Mouse (Mus musculus) Muller cell, postnatal 12 days (primary cell): ENCODE results near the gene Fgd3.

Source experiments
- DNase-seq: peaks from one replicate; pipeline ENCODE4 v3.0.0-alpha.2; 2015; ENCODE audit errors: inconsistent ontology term

The Fgd3 gene

DNA sequence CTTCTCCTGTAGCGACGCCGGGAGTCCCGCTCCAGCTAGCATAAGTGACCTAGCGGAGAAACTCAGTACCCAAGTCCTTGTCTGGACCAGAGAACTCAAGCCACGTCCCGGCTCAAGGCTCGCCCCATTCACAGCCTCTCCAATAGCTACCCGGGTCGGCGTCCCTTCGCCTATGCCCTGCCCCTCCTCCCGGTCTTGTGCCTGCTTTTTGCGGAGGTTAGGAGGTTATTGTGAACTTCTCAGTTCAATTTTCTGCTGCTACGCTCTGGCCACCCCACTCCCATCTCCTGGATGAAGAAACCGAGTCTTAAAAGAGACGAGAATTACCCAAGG lies 103.9 kb downstream of the Fgd3 start:
- DNase-seq = no peak

DNA sequence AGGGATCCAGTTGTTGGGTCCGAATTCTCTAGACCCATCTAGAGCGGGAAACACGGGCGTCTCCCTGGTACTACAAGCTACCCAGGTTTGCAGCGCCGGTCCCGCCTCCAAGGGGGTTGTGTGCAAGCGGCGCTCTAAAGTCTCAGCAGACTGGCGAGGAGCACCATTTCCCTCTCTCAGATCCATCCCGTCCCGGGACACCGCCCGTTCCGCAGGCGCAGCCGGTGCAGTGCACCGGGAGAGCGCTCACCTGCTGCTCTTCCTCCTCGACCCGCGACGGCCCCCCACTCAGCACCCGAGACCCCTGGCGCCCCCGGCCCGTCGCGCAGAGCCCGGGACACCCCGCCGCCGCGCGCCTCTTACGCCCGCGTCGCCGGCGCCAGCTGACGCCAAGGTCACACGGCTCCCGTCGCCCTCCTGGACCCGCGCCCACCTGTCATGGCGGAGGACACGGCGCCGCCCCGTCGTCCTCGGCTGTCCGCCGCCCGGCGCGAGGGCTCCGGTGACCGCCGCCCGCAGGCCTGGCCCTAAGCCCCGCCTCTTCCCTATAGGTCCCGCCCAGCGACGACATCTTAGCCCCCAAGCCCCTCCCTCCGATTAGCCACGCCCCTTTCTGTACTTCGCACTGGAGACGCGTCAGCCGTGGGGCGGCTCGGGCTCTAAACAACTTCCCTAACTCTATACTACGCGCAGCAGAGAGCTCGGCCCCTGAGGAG lies 104.4 kb downstream of the Fgd3 start, which contains the start of gene Card19:
TSS of gene Card19 (minus strand) at position 534 of the 716 bp plus-strand sequence.
- DNase-seq = peak; percentile 95

DNA sequence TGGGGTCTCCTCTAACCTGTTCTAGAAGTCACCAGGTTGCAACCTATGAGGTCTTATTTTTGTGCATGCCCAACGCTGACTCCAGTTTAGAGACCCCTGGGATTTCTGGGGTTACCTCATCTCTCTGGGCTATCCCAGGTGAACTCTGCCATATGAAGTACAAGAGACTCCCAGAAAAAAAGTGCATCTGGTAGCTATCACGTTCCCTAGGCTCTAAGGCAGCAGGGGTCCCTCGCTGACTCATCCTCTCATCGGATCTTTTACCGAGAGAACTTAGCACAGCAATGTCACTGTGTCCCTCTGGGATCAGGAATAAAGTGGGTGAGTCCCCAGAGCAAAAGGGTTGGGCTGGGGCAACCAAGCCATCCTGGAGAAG lies 105.0 kb downstream of the Fgd3 start:
- DNase-seq = no peak

DNA sequence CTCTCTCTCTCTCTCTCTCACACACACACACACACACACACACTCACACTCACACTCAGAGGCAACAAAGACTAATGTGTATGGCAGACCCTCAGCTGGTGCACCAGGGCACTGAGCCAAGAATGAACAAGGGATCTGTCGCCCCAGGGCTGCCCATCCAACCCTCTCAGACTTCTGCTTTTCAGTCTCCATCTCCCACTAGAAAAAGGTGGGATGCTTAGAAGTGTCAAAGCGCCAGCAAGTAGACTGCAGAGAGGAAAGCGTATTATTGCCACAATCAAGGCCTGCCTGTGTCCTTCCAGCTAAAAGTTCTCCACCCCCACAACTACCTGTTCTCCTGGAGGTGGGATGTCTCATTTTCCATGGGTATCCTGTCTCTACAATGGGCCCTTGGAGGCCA lies 105.7 kb downstream of the Fgd3 start:
- DNase-seq = peak; percentile 19

DNA sequence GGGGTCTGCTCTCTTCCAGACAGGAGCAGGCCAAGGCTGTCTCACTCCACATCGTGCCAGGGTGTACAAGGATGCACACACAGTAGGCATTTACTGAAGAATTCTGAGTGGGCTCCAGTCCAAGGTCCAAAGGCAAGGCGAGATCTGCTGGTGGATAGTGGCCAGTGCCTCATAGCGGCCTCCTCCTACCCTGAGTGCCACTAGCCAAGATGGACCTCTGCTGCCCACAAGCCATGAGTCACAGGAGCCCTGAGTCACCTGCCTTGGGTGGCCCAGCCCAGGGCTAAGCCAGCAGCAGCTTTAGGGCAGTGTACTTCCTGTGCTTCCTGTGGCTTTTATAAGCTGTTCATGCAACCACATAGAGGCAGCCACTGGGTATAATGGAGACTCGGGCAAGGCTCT lies 106.6 kb downstream of the Fgd3 start:
- peak; percentile 97 for DNase-seq

DNA sequence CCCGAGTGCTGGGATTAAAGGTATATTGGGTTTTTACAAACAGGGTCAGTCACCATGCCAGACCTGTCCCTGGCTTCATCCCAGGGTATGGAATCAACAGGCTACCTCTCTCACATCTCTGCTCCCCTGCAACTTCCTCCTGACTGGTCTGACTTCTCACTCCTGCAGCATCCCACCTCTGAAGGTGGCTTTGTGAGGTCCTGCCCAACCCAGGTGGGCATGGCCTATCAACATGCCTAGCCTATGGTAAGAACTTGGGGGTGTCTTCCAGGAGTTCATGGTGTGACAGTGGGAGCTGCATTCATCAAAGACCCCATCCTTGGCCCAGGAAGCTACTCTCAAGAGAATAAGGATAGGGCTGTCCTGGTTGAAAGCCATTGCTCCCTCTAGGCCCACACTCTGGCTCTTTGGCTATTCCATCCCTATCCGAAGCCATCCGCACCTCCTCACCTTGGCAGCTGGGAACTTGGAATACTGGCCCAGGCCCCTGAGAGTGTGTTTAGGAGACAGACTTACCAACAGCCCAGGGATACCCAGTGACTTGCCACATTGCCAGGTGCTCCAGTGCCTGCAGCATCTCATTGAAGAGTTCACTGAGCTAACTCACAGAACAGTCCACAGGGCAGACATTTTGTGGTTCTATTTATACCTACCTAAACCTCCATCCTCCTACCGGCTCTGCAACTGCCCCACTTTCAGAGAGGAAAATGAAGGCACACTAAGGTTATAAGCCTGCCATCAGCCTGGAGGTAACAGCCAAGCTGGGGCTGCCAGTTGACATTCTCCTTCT lies 107.2 kb downstream of the Fgd3 start:
- no peak for DNase-seq
